Mouse (Mus musculus) neural tube, embryonic 15.5 days (tissue): ENCODE results near the gene Tmem95. TPM values are rescaled to one million over a fixed set of nuclear protein-coding genes. Genes with fewer than 3 reads are reported as not detected.

ENCODE experiments used
- ATAC-seq: fragments of 200-750 bp; cut with Nextera tagmentation; 2 replicates; pipeline ENCODE4 v1.8.0; 2017; ENCODE audit warnings: mild to moderate bottlenecking, moderate TSS enrichment, moderate library complexity; ENCODE audit not compliant: low FRiP score
- H3K27ac ChIP-seq: fragments of 300-500 bp; sonication (generic); replicated peaks from 2 replicates; pipeline ENCODE4 v1.5.1; 2015; ENCODE audit warnings: mild to moderate bottlenecking, inconsistent platforms
- H3K27me3 ChIP-seq: fragments of 300-500 bp; sonication (generic); replicated peaks from 2 replicates; pipeline ENCODE4 v1.6.1; 2015; ENCODE audit warnings: inconsistent platforms
- H3K36me3 ChIP-seq: fragments of 300-500 bp; sonication (generic); 2 replicates; pipeline ENCODE4 v1.6.1; 2015; ENCODE audit warnings: inconsistent platforms
- H3K4me1 ChIP-seq: fragments of 300-500 bp; sonication (generic); 2 replicates; pipeline ENCODE4 v1.6.1; 2015; ENCODE audit warnings: inconsistent platforms
- H3K4me2 ChIP-seq: fragments of 300-500 bp; sonication (generic); 2 replicates; pipeline ENCODE4 v1.6.1; 2015; ENCODE audit warnings: inconsistent platforms, mild to moderate bottlenecking, moderate library complexity
- H3K4me3 ChIP-seq: fragments of 300-500 bp; sonication (generic); replicated peaks from 2 replicates; pipeline ENCODE4 v1.5.1; 2015; ENCODE audit warnings: mild to moderate bottlenecking, inconsistent platforms
- H3K9ac ChIP-seq: fragments of 300-500 bp; sonication (generic); replicated peaks from 2 replicates; pipeline ENCODE4 v1.6.1; 2015; ENCODE audit warnings: mild to moderate bottlenecking, inconsistent platforms
- H3K9me3 ChIP-seq: fragments of 300-500 bp; sonication (generic); replicated peaks from 2 replicates; pipeline ENCODE4 v1.6.1; 2016; ENCODE audit warnings: inconsistent platforms
- WGBS: fragments of 180-500 bp; shearing (Covaris S2); methylation state at CpG from one replicate; pipeline ENCODE4 v1.1.7; 2015; ENCODE audit warnings: mixed read lengths; 5-methylcytosine and 5-hydroxymethylcytosine counted together
- polyA plus RNA-seq: library from polyadenylated mRNA; unstranded; fragments of >200 nt; fragmentation: Nextera tagmentation; extraction: Ambion mirVana; gene quantifications from 2 replicates; pipeline ENCODE4 v1.2.1, GENCODE M21; 2015

The Tmem95 gene
- polyA plus RNA-seq, 1 experiment from 2014 or later, result not detected

GRCm38 (mm10) chr11:69853994-69854393 lies 23.8 kb downstream of the Tmem95 start:
- Histone ChIP-seq H3K4me1 (peaks cover 10% of the 10 kb centered on the region), H3K9me3 (no peaks in the 10 kb centered on the region), H3K4me3 (no peak overlapping the region), H3K27me3 (peaks cover 16% of the 10 kb centered on the region), H3K4me2 (no peak overlapping the region), H3K36me3 (peaks cover 31% of the 10 kb centered on the region), H3K27ac (no peak overlapping the region), H3K9ac (no peak overlapping the region)
- no peak for ATAC-seq
- WGBS, result 74% methylated on average over 7 of the region's 7 CpGs

DNA sequence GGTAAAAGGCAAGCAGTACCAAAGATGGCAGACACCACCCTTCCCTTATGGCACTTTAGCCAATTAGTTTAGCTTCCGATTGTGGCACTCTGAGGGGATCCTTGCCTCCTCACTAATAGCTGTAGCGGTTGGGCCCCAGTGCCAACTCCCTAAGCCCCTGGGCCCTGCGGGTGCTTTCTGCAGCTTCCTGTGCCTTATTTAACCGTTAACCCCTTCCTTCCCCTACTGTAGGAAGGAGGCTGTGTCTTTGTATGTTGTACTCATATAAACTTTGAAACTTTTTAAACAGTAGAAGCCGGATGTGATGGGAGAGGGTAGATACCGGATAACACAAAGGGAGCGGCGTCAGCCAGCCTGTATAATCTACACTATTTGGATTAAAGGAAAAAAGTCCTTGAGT lies 27.1 kb downstream of the Tmem95 start:
- Histone ChIP-seq H3K27me3 (no peaks in the 10 kb centered on the region), H3K36me3 (peaks cover 40% of the 10 kb centered on the region), H3K27ac (no peak overlapping the region), H3K9ac (no peak overlapping the region), H3K4me1 (peaks cover 31% of the 10 kb centered on the region), H3K9me3 (no peaks in the 10 kb centered on the region), H3K4me3 (no peak overlapping the region), H3K4me2 (no peak overlapping the region)
- 73% methylated on average over 8 of the region's 8 CpGs for WGBS
- no peak for ATAC-seq

DNA sequence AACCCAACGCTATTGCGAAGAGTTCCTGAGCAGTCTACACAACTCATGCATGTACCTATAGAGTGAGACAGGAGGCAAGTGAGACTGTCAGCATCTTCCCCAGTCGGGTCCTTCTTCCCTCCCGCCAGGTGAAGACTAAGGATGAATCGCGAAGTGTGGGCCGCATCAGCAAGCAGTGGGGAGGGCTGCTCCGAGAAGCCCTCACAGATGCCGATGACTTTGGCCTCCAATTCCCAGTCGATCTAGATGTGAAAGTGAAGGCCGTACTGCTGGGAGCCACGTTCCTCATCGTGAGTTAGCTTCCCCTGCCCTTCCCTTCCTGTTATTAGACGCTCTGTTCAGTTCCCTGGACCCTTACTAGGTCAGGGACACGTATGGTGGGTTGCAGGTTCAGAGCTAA lies 27.9 kb downstream of the Tmem95 start:
- H3K9ac ChIP-seq, result no peak overlapping the region
- H3K36me3 ChIP-seq, result peaks cover 40% of the 10 kb centered on the region
- peaks cover 33% of the 10 kb centered on the region for H3K4me1 ChIP-seq
- 92% methylated on average over 15 of the region's 15 CpGs for WGBS
- ATAC-seq, result no peak
- no peak overlapping the region for H3K4me2 ChIP-seq
- no peak overlapping the region for H3K4me3 ChIP-seq
- no peak overlapping the region for H3K27ac ChIP-seq
- H3K27me3 ChIP-seq, result no peaks in the 10 kb centered on the region
- no peaks in the 10 kb centered on the region for H3K9me3 ChIP-seq

DNA sequence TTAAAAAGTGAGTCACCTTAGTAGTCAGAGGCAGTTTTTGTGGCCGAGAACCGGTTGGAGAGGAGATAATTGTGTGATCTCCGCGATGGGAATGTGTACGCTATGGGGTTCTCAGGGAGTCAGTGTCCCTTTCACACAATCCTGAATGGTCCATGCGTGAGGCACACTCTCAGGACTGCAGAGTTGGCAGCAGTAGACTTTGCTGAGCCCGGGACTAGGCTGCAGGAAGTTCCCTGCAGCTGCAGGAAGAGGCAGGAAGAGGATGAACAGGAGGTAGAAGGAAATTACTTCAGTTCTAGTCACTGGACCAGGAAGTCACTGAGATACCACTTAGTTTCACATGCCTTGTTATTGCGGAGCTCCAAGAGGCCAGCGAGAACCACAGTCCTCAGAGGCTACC lies 28.7 kb downstream of the Tmem95 start:
- H3K4me1 ChIP-seq, result peaks cover 33% of the 10 kb centered on the region
- no peak for ATAC-seq
- no peak overlapping the region for H3K4me2 ChIP-seq
- H3K4me3 ChIP-seq, result no peak overlapping the region
- 90% methylated on average over 9 of the region's 9 CpGs for WGBS
- H3K36me3 ChIP-seq, result peaks cover 40% of the 10 kb centered on the region
- H3K27me3 ChIP-seq, result no peaks in the 10 kb centered on the region
- H3K9me3 ChIP-seq, result no peaks in the 10 kb centered on the region
- no peak overlapping the region for H3K27ac ChIP-seq
- no peak overlapping the region for H3K9ac ChIP-seq

- 95% methylated on average over 6 of the region's 6 CpGs for WGBS
- no peaks in the 10 kb centered on the region for H3K27me3 ChIP-seq
- H3K9me3 ChIP-seq, result no peaks in the 10 kb centered on the region
- ATAC-seq, result no peak
- peak overlapping the region; percentile 66 for H3K4me3 ChIP-seq
- peaks cover 33% of the 10 kb centered on the region for H3K4me1 ChIP-seq
- H3K27ac ChIP-seq, result no peak overlapping the region
- H3K9ac ChIP-seq, result peak overlapping the region; percentile 81; the same call in 1 of the 2 replicates
- H3K4me2 ChIP-seq, result peak overlapping the region; percentile 85
- H3K36me3 ChIP-seq, result peaks cover 40% of the 10 kb centered on the region
Observed at GRCm38 (mm10) chr11:69848021-69848420, 29.8 kb downstream of the Tmem95 start.

DNA sequence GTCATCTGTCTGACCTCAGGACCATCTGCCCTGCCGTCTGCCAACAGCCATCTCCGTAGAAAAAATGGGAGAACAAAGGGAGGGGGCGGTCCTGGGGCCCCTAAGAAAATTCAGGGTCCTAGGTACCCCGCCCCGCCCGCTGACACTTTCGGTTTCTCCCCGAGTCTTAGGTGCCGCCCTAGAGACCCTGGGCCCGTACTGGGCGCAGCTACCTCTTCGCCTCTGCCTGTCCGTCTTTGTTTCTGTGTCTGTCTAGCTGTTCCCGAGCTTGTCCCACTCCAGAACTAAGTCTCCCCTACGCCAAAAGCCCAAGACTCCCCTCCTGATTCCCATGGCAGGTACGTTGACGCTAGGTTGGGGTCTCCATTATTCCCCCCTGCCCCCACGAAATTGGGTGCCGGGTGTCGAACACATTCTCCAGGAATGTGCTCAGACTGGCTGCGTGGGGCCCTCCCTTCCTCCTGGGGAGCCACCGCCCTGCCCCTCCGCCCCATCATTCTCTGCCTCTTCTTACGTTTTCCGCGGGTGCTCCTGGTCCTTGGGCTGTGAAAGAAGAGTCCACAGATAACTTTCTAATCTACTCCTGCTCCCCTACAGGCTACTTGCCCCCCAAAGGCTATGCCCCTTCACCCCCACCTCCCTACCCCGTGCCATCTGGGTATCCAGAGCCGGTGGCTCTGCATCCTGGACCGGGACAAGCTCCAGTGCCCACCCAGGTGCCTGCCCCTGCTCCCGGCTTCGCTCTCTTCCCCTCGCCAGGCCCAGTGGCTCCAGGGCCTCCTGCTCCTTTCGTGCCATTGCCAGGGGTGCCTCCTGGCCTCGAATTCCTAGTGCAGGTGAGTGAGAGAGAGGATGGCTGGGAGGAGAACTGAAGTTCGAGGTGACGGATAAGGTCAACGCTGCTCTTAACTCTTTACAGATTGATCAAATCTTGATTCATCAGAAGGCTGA lies 30.8 kb downstream of the Tmem95 start:
- peak; percentile 45 for ATAC-seq
- Histone ChIP-seq H3K4me1 (peaks cover 33% of the 10 kb centered on the region), H3K36me3 (peaks cover 38% of the 10 kb centered on the region), H3K9me3 (no peaks in the 10 kb centered on the region), H3K27ac (peak overlapping the region; percentile 93), H3K27me3 (no peaks in the 10 kb centered on the region), H3K4me2 (peak overlapping the region; percentile 85), H3K9ac (peak overlapping the region; percentile 81), H3K4me3 (peak overlapping the region; percentile 66)
- 11% methylated on average over 34 of the region's 37 CpGs for WGBS

DNA sequence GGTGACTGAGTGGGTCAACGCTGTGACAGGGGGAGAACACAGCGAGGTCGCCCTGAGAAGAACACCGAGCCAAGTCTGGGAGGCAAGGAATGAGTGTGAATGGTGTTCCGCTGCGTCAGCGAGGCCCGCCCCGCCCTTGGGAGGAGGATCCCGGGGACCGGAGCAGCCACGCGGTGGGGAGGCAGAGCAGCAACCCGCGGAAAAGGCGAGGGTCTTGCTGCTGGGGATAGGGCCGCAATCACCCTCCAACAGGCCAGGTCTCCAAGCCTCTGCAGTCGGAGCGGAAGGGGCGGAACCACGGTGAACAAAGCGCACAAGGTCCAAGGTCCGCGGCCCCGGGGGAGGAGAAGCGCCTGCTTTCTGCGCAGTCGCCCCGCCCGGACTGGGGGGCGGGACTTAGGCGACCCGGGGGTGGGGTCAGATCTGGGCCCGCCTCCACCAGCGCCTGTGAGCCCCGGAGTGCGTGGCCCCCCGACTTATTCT lies 31.6 kb downstream of the Tmem95 start, which contains the start of gene Plscr3:
Plscr3 (plus strand) TSS at position 179 of the 483 bp plus-strand sequence.
- peak; percentile 95 for ATAC-seq

DNA sequence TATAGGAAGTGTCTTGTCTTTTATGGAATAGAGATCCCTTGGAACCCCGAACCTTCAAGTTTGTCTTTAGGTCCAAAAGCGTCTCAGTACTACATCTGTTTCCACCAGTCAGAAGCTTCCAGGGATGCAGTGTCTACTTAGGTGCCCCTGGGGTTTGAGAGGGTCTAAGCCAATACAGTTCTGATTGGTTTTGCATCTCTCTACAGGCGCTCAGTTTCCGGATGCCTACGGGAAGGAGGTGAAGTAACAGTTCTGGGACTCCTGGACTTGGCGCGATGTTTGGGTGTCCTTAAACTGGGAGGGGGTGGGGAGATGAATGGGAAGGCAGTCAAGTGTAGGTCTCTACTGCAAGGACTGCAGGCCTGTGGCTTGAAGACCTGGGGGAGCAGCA lies 39.1 kb downstream of the Tmem95 start:
- Histone ChIP-seq H3K4me3 (peak overlapping the region; percentile 89), H3K9ac (peak overlapping the region; percentile 56), H3K27me3 (no peaks in the 10 kb centered on the region), H3K36me3 (peaks cover 1% of the 10 kb centered on the region; the same call in 1 of the 2 replicates), H3K4me2 (peak overlapping the region; percentile 94), H3K9me3 (no peaks in the 10 kb centered on the region), H3K27ac (peak overlapping the region; percentile 89), H3K4me1 (peaks cover 35% of the 10 kb centered on the region)
- WGBS, result 2% methylated on average over 7 of the region's 7 CpGs
- ATAC-seq, result no peak

More for the DNA sequence above, 31.6 kb downstream of the Tmem95 start, which contains the start of gene Plscr3:
- no peaks in the 10 kb centered on the region for H3K27me3 ChIP-seq
- WGBS, result 0% methylated on average over 36 of the region's 38 CpGs
- peaks cover 32% of the 10 kb centered on the region for H3K36me3 ChIP-seq
- no peaks in the 10 kb centered on the region for H3K9me3 ChIP-seq
- peak within 1 kb of the TSS; percentile 66 for H3K4me3 ChIP-seq
- H3K27ac ChIP-seq, result peak within 1 kb of the TSS; percentile 93
- peak within 1 kb of the TSS; percentile 81 for H3K9ac ChIP-seq
- peak within 1 kb of the TSS; percentile 85 for H3K4me2 ChIP-seq
- H3K4me1 ChIP-seq, result peaks cover 33% of the 10 kb centered on the region

GRCm38 (mm10) chr11:69837952-69838713 lies 39.7 kb downstream of the Tmem95 start, which contains the start of gene Tmem256:
Gene Tmem256, plus strand, starts transcription at chr11:69838514.
- Histone ChIP-seq H3K4me1 (peaks cover 41% of the 10 kb centered on the region), H3K4me3 (peak within 1 kb of the TSS; percentile 89), H3K4me2 (peak within 1 kb of the TSS; percentile 94), H3K9ac (peak within 1 kb of the TSS; percentile 98), H3K27me3 (no peaks in the 10 kb centered on the region), H3K9me3 (no peaks in the 10 kb centered on the region), H3K36me3 (peaks cover 7% of the 10 kb centered on the region), H3K27ac (peak within 1 kb of the TSS; percentile 98)
- under 1% methylated on average over 34 of the region's 34 CpGs for WGBS
- ATAC-seq, result peak; percentile 89

DNA sequence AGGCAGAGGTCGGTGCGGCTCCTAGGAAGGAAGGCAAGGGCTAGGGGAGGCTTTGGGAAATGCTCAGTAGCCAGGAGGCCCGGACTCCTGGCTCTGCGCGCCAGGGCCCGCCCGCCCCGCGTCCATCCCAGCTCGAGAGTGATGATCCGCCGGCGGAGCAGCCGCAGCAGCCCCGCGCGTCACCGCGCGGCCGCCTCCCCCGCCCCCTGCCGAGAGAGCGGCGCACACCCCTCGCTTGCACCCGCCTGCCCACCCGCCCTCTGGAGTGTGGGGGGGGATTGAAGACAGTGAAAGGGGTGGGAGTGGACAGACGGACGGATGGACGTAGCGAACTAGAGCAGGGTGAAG lies 40.2 kb downstream of the Tmem95 start, which contains the start of gene Nlgn2:
Nlgn2 (minus strand) TSS at position 181 of the 348 bp plus-strand sequence.
- no peaks in the 10 kb centered on the region for H3K27me3 ChIP-seq
- H3K4me2 ChIP-seq, result peak within 1 kb of the TSS; percentile 94
- H3K9me3 ChIP-seq, result no peaks in the 10 kb centered on the region
- H3K36me3 ChIP-seq, result peaks cover 13% of the 10 kb centered on the region
- H3K9ac ChIP-seq, result peak within 1 kb of the TSS; percentile 98
- H3K4me1 ChIP-seq, result peaks cover 44% of the 10 kb centered on the region
- ATAC-seq, result peak; percentile 79
- H3K4me3 ChIP-seq, result peak within 1 kb of the TSS; percentile 89
- WGBS, result 0% methylated on average over 32 of the region's 32 CpGs
- H3K27ac ChIP-seq, result peak within 1 kb of the TSS; percentile 98
